Mouse (Mus musculus) retina, embryonic 14.5 days (tissue): Measurements from ENCODE around the gene Wdr72.

Experiments
- DNase-seq: peaks from one replicate; pipeline ENCODE4 v3.0.0-alpha.2; 2015; ENCODE audit warnings: low spot score

Gene Wdr72

DNA sequence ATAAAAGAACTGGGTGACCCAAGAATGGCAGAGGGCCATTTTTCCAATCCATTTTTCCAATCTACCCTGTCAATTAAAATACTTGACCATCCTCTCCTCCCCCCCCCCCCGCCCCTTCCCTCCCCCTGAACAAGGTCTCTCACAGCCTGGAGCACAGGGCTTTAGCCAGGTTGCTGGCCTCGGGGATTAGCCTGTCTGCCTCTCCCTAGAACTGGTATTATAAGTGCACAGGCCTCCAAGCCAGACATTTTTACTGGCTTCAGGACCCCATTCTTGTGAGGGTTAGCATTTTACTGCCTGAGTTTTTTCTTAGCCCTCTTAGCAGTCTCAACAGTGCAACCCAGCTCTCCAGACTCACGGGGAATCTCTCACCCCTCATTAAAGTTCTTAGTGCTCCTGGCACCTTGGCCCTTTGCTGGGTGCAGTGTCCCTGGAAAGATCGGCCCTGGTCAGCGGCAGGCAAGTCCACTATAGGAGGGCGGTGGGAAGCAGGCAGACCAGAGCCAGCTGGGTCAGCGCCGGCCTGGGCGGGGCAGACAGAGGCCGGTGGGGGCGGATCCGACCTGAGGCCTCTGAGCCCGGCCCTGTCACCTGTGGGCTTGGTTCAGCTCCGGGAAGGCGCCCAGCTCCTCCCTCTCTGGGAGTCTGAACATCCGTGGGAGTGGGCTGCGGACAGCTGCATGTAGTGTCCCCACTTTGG is at the start of gene Wdr72:
Gene Wdr72 (plus strand): TSS at position 596 of the 700 bp plus-strand sequence.
- DNase-seq = peak; percentile 42

DNA sequence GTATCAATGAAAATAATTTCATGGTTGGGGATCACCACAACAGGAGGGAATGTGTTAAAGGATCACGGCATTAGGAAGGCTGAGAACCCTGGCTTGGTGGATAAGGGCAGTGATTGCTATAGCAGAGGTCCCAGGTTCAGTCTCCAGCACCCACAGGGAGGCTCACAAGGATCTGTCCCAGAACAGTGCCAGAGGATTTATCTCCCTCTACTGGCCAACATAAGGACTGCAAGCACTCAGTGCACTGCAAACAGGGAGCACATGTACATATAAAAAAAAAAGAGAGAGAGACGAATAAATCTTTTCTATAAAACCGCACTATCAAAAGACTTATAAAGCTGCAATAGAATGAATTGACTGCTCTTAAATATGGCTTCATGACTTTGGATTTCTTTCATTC is 43.9 kb upstream of the Wdr72 start:
- peak; percentile 38 for DNase-seq

DNA sequence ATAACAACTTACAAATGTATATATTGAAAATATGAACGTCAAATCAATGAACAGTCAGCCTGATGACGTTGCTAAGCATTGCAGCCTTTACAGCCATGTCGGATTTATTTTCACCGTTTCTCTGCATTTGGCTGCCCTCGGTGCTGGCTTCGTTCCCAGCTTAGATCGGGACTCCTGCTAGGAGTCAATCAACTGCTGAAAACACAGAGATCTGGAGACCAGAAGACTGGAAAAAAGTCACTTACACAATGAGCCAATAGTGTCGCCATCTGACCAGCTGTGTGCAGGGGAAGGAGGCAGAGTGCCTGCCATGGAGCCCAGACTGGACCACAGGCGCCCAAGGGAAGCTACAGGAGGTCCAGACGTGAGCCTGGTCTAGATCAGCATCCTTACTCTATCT is 43.4 kb upstream of the Wdr72 start:
- DNase-seq = no peak

DNA sequence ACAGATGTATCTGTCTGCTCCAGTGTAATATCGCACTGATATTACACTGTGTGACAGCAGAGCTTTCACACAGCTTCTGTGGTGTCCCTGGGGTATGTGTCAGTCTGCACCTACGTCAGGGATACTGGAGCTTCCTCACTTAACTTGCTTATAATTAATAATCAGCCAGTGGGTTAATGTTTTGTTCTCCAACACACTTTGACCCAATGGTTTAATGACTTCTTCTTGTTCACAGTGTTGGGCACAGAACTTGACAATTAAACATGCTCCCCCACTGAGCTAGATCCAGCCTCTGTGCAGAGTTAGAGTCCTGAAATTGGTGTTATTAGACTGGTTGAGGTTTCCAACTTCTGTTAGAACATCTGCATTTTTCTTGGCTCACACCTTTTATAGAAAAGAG is 34.2 kb upstream of the Wdr72 start:
- no peak for DNase-seq

DNA sequence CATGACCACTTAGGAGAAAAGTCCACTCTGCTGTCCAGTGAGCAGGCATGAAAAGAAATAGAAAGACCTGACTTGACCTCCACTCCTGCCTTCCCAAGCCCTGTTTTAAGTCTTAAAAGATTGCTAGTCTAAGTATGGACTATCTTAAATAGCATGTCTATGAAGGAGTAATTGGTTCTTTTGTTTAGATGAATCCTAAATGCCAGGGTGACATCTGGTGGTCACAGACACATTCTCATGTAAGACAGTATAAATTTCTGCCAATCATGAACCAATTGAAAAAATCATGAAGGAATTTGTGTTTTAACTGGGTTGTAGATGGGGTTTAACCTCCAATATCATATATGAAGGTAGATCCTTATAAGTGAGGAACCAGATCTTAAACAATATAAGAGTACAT is 31.7 kb upstream of the Wdr72 start:
- peak; percentile 29 for DNase-seq

DNA sequence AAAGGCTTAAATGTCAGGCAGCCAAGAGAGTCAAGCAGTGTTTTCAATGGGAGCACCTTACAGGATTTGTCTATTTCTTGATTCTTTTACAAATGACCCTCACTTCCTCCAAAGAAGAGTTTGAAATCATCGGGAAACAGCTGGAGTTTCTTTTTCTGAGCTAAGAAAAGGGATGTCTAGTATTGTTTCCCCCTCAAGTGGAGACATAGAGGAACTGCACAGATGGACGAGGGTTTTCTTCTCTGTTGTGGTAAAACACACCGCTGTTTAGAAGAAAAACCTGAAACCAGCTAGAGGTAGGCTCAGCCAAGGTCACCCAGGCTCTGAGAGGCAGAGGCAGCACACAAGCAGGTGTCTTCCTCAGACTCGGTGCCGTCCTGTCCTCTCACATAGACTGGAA is 29.9 kb upstream of the Wdr72 start:
- peak; percentile 28 for DNase-seq

DNA sequence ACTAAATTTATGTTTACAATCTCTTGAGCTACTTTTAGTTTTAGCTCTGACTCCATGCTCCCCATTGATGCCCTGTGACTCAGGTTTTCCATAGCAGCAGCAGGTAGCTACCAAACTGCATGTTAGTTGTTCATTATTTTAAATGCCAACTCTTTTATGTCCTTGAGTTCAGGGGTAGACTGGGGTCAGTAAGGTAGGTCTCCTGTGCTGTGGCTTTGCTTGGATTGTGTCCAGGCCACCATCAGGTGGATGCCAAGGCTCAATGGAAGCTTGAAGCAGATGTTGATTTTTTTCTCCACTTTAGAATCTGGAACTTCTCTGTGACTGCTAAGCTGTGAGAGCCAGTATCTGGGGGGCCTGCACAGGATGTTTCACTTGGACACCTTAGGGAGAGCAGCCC is 8.6 kb upstream of the Wdr72 start:
- no peak for DNase-seq

DNA sequence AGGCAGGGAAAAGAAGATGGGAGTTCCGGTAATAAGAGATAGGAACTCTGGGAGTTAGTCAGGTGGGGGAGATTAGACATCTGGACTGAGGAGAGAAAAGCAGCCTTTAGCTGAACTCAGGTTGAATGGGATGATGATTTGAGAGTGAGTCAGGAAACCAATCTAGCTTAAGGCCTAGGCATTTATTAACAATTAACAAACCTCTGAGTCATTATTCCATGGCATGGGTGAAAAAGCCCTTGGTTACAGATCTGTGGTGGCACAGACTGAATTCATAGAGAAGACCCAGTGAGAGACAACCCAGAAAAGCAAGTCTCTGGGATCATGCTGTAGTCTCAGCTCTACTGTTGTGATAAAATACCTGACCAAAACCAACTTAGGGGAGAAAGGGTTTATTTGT is 7.5 kb upstream of the Wdr72 start:
- DNase-seq = no peak

DNA sequence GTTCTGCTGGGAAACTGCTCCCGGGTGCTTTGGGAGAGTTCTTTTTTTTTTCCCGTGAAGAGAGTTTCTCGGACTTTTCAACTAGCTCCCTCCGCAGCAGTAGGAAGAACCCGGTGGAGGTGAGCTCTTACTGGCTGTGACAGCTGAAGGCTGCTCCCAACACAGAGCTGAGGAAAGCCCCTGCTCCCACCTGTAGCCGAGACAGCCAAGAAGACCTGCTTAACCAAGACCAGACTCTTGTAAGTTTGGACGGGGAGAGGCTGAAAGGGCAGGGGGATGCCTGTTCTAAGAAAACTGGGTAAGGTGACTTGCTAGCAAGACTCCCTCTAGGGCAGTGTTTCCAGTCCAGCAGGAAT is 283 bp downstream of the Wdr72 start:
- DNase-seq = peak; percentile 17

DNA sequence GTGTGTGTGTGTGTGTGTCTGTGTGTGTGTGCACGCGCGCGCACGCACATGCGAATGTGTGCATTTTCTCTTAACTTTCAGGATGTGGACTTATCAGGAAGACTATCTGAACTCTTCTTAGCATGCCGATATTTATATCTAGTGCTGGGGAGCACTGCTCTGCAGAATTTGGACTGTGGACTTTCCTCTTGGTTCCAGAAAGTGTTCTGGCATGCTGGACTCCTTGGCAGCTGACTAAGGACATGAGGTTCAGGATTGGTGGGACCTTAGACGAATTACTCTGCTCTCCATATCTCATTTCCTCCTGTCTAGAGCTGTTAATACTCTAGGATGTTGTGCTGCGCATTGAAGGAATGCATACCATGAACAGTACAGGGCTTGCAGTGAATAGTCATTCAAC is 2.4 kb downstream of the Wdr72 start:
- DNase-seq = no peak

DNA sequence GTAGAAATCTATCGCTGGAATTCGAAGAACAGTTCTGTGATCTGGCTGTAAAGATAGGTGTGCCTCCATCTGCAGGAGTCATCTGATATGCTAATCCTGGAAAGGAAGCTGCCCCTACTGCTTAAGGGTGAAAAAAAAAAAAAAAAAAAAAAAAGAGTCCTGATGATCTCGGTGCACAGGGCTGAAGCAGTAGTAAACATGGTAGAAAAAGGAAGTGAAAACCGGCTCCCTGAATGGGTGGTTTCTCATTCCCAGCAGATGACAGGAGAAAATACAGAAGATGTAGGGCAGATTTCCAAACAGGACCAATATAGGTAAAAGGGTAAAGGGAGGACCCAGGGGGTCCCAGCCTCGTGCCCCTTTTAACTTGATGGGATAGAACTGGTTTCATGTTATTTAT is 16.1 kb downstream of the Wdr72 start:
- DNase-seq = no peak

DNA sequence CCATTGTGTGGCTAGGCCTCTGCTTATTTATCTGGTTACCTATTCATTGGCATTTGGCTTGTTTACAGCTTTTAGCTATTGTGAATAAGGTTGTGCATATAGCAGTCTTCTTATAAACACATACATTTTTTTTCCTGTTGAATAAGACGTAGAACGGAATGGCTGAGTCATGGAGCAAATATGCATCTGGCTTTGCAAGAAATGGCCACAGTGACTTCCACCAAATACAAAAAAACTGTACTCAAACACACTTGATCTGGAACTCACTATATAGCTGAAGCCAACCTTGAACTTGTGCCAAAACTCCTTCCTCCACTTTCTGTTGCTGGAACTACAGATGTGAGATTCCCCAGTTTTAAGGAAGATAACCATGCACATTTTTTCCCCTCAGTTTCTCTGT is 23.9 kb downstream of the Wdr72 start:
- no peak for DNase-seq

DNA sequence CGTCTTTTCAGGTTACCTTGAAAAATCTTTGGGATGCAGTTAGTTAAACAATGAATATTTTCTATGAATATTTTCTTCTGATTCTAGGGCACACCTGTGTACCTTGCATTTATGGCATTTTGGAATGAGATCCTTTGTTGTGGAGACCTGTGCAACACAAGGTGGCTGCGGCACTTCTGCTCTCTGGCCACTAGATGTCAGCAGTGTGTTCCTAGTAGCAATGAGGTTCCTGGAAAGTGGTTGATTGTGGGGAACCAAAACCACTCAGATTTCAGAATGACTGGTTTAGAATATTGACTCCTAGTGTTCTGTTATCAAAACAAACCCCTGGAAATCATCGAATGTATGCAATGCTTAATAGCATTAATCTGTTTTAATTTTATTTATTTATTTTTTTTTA is 31.7 kb downstream of the Wdr72 start:
- peak; percentile 91 for DNase-seq

DNA sequence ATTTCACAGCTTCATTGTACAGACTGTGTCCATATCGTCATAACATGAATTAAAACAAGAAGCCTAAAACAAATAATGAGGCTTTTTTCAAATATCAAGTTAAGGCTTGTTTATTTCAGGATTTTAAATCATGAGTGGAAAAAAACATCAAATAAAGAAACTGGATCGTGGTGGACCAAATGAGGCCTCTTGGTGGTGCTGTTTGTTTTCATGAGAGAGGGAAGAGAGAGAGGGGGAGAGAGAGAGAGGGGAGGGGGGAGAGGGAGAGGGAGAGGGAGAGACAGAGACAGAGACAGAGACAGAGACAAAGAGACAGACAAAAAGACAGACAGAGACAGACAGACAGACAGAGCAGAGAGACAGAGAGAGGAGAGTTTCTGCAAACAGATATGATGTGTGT is 32.5 kb downstream of the Wdr72 start:
- peak; percentile 46 for DNase-seq

DNA sequence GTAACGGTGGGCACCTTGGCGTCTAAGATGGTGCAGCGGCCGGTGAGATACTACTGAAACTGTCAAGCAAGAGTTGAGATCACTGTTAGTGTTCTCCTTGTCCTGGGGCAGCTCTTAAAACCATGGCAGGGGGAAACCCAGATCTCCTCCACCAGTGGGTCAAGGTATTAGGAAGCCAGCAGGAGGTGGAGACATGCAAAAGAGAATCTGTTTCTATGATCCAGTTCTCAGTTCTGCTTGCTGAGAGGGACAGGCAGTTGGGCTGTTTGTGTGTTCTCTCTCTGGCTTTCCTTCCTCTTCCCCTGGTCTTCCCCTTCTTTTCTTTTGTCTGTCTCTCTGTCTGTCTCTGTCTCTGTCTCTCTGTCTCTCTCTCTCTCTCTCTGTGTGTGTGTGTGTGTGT is 35.0 kb downstream of the Wdr72 start:
- no peak for DNase-seq

DNA sequence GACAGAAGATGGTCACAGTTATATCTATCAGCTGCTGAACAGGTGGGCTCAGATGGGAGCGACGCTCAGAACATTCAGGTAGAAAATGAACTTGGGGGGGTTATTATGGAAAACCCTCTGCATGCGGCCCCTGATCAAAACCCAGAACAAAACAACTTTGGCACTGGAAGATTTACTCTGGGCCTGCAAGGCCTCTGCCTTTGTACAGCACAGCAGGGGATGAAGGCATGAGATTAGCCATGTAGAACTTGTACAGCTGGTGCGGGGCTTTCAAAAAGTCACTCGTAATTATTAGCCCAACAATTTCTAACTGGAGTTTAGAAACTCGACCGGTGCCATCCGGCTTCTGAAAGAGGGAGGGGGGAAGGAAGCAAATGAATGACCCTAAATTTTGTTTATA is 38.1 kb downstream of the Wdr72 start:
- peak; percentile 74 for DNase-seq

DNA sequence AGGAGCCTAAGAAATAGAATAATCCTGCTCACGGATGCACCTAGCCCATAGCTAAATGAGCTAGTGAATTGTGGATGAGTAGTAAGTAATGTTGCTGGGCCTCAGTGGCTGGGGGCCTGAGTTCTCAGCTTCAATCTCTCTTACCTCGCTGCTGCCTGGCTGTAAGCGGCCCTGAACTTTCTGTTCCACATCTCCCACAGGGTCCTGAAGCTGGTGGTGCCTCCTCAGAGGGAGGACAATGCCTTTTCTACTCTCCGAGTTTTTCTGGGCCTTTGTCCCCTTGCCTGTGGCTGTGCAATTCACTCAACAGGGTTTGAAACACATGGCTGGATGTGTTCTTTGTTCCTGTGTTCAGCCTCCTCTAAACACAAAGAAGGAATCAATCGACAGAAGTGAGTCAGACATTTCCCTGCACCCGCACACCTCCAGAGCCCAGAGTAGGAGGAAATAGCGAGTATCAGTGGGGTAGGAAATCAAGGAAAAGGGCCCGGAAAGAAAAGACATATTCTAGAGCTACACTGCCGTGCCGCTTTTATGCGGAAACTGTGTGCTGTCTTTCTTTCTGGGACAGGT is 50.3 kb downstream of the Wdr72 start:
- no peak for DNase-seq

DNA sequence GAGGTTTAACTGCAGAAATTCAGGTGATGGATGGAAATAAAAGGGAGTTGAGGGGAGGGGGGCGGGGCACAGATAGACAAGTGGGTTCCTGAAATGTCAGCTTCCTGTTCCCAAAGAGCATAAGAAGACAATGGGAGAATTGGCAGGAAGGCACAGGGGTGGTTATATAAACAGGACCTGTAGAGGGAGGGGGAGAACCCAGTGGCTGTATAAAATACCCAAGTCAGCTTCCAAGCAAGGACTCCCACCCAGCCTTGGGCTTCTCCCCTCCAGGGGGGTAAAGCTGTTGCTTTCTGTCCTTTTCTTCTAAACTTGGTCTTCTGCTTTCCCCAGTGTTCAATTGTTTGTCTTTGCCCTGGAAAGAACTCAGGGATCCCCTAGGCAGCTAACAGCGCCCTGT is 55.5 kb downstream of the Wdr72 start:
- no peak for DNase-seq

DNA sequence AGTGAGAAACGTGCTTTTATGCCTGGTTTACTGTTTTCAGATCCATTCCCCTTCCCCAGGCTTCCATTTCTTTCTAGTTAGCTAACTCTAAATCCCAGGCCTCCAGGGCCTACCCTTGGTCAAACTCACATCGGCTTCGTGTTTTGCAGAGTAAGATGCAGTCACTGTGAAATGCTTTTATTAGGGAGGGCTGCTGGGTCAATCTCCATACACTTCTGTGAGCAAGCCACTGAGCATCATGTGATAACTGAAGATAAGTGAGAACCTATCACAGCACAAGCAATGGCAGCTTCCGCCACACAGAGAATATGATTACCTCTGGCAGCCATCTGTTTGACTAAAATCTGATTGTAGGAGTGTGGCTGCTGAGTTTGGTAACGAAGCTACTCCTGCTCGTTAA is 59.7 kb downstream of the Wdr72 start:
- DNase-seq = peak; percentile 62

DNA sequence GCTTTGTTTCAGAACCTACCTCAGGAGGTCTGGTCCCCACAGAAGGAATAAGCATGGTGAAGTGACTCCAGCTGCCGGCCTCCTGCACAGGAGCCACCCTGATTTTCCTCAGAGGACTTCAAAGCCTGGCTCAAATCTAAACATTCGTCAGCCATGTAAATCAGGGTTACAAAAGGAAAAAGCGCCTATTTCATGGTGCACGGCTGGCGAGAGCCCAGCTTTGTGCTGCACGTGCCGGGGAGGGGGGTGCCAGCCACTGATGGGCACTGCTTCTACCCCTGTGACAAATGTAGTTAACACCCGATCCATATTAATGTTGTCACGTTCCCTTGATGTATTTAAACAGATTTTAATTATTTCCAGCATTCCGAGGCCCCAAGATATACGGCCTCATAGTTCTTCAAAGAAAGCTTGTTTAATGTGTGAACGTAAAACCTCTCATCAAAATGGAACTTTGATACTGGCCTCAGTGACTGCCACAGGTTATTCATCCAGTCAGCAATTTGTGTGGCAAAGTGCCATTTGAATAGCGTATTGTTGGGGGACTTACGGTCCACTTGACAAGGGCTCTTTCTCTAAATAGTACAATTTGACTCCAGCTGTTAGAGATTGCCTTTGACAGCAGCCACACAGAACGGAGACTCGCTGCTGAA is 76.7 kb downstream of the Wdr72 start:
- peak; percentile 74 for DNase-seq

DNA sequence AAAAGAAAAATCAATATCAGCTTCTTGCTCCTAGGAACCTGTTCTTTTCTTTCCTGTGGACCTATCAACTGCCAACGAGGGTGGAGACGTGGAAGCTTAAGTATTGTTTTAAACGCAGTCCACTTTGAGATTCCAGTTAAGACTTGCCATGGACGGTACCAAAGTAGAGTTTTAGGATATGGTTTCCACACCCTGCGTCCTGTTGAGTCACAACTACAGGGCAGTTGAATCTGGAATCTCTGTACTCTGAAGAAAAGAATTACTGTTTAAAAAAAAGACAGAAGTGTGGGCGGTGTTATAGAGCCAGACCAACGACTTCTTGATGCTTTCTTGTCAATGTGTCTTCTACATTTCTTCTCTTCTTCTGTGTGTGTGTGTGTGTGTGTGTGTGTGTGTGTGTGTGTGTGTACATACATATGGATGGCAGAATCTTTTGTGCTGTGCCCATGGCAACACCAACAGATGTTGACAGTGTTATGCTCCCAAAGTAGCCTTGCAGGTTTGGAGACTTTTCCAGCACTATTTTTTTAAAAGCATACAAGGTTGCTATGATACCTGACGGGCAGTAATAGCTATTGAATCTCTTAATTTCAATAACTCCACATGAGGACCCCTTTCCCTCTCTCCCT is 77.4 kb downstream of the Wdr72 start:
- no peak for DNase-seq

DNA sequence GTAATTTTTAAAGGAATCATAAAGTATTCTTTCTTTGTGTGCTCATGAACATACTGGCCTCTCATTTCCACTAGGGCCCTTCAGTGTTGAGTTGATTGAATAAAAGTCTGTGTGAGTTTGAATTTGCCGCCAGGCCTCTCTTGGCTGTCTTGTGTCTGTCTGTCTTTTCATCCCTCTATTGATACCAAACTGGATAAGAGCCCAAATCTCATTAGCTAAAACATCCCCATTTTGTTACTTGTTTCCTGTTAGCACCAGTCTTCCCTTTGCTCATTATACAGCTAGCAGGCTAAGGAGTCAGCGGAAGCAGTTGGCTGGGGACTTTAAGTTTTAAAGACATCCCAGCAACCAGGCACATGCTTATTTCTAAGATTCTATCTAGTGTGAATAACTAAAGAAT is 84.7 kb downstream of the Wdr72 start:
- DNase-seq = no peak

DNA sequence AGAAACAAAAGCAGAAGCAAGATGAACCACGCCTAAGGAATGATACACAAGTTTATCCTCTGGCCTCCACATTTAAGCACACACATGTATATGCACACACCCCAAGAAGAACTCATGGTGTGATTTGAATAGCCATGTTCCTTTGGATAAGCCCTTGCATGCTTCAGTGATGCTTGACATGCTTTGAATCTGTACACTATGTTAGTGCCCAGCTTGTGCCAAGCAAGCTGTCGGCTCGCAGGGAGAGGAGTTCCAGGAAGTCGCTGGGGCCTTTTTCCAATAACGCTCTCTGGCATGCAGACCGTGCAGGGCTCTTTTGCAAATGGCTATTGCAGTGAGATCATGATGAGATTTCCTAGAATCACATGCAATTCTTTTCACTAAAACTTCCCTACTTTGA is 118.1 kb downstream of the Wdr72 start:
- DNase-seq = no peak
